Mouse (Mus musculus) WW6 (cell line): ENCODE results near the gene Olfr888.

ENCODE experiments used
- DNase-seq: peaks from one replicate; pipeline ENCODE4 v3.0.0-alpha.2; 2013; ENCODE audit warnings: low read depth, low spot score

Gene Olfr888

GRCm38 (mm10) chr9:38107828-38108227, at the start of gene Olfr888:
Gene Olfr888, plus strand, starts transcription at chr9:38108128.
- no peak for DNase-seq

DNA sequence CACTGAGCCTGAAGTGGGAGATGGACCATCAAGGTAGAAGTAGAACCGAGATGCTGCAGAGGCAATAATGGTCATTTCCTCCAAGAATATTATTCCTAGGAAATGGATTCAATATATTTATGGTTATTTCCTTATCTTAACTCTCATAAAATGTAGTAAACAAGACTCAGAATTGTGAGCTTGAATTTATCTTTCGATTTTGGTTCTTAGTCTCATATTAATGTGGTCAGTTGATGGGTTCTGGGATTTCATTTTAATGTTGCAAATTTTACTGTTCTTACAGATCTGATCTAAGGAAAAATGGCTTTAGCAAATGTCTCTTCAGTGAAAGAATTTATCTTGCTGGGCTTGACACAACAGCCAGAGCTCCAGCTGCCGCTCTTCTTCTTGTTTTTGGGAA, 46.9 kb upstream of the Olfr888 start, which contains the start of gene Olfr885:
Gene Olfr885, plus strand, starts transcription at position 301 of the 400 bp plus-strand sequence.
- no peak for DNase-seq

DNA sequence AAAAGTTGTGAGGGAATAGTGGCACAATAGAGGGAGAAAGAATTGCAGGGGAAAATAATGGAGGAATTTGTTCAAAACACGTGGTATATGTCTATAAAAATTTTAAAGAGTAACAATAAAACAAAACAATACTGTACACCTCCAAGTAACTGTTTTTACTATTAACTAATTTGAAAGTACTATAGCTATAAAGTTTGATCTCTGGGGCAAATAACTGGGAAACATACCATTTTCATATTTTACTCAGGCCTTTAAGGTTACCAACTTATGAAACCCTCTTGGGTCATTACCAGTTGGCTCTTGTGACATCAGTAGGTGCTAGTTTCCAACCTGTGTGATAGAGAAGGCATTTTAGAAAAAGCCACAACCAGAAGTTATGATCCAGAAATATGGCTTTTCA, 24.2 kb upstream of the Olfr888 start, which contains the start of gene Olfr887:
Gene Olfr887, plus strand, starts transcription at position 301 of the 400 bp plus-strand sequence.
- no peak for DNase-seq

DNA sequence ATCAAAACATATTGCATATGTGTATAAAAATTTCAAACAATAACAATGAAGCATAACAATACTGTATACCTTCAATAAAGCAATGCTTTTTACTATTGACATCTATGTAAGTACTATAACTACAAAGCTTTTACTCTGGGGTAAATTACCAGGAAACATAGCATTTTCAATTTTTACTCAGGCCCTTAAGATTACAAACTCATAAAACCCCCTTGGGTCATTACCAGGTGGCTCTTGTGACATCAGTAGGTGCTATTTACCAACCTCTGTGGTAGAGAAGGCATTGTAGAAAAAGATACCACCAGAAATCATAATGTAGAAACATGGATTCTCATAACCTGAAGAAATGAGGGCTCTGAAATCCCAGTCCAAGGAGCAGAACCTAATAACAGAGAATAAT, 7.0 kb downstream of the Olfr888 start, which contains the start of gene Olfr889:
Gene Olfr889, plus strand, starts transcription at position 301 of the 400 bp plus-strand sequence.
- DNase-seq = no peak

- DNase-seq = no peak
Measured at GRCm38 (mm10) chr9:38142217-38142616, 34.3 kb downstream of the Olfr888 start, which contains the start of gene Olfr890. Gene Olfr890, plus strand, starts transcription at chr9:38142517.
